Mouse (Mus musculus): ENCODE measurements at regions not wholly inside any gene's neighbourhood (a gene's known extent, or its start where the extent isn't known, plus 50 kb on each side); places are given as distances from the start of the nearest gene placed in this dataset.
A peak's percentile ranks its signal among the peaks of the same experiment; 100 is the strongest.

- H3K36me3 ChIP-seq (ENCODE audit: control insufficient read depth, insufficient read depth, low read length): no peaks in the 10 kb centered on the region
- no peaks in the 10 kb centered on the region for H3K27me3 ChIP-seq (ENCODE audit: control insufficient read depth, insufficient read depth, low read length)
- H3K27ac ChIP-seq (replicated peaks; ENCODE audit: insufficient read depth, low read depth, low read length): no peak overlapping the region
- H3K4me3 ChIP-seq (ENCODE audit: insufficient read depth, low read depth, low read length): no peak overlapping the region
- WGBS: 79% methylated on average over 4 of the region's 4 CpGs
- no peaks in the 10 kb centered on the region for H3K79me2 ChIP-seq (ENCODE audit: control insufficient read depth, insufficient read depth, low read length)
- no peak for DNase-seq (ENCODE audit: extremely low read depth, low read depth, low spot score)
- TF ChIP-seq POLR2A (IDR thresholded peaks at IDR 0.05; ENCODE audit: extremely low read depth, insufficient read depth, low read length) (no peak), CTCF (IDR thresholded peaks at IDR 0.05; ENCODE audit: low read depth, low read length) (no peak)
- no peaks in the 10 kb centered on the region for H3K4me1 ChIP-seq (ENCODE audit: control insufficient read depth, insufficient read depth, low read length)
- no peak overlapping the region for H3K9ac ChIP-seq (ENCODE audit: low read depth, low read length)
Measured at GRCm38 (mm10) chr4:152690766-152691165, 213.1 kb upstream of the Kcnab2 start.

DNA sequence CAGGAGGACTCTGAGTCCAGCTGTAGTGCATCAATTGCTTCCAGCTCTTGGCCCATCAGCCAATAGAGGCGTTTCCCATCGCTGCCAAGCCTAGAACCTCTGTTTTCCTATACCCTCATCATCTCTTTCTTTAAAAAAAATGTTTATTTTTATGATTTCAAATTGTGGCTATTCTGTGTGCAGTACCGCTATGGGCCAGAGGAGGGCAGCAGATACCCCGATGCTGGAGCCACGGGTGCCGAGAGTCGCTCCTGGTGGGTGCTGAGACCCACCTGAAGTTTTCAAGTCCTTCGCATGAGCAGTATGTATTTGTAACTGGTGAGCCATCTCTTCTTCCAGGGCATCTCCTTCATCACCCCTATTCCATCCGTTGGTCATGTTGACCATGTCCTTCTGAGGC is 212.2 kb upstream of the Kcnab2 start:
- H3K79me2 ChIP-seq (ENCODE audit: control insufficient read depth, insufficient read depth, low read length): no peaks in the 10 kb centered on the region
- no peaks in the 10 kb centered on the region for H3K4me1 ChIP-seq (ENCODE audit: control insufficient read depth, insufficient read depth, low read length)
- no peaks in the 10 kb centered on the region for H3K27me3 ChIP-seq (ENCODE audit: control insufficient read depth, insufficient read depth, low read length)
- no peaks in the 10 kb centered on the region for H3K36me3 ChIP-seq (ENCODE audit: control insufficient read depth, insufficient read depth, low read length)
- TF ChIP-seq CTCF (IDR thresholded peaks at IDR 0.05; ENCODE audit: low read depth, low read length) (peak; percentile 28; the same call in 1 of the 2 replicates), POLR2A (IDR thresholded peaks at IDR 0.05; ENCODE audit: extremely low read depth, insufficient read depth, low read length) (no peak)
- no peak overlapping the region for H3K27ac ChIP-seq (replicated peaks; ENCODE audit: insufficient read depth, low read depth, low read length)
- WGBS: 75% methylated on average over 9 of the region's 9 CpGs
- H3K9ac ChIP-seq (ENCODE audit: low read depth, low read length): no peak overlapping the region
- no peak overlapping the region for H3K4me3 ChIP-seq (ENCODE audit: insufficient read depth, low read depth, low read length)
- DNase-seq (ENCODE audit: extremely low read depth, low read depth, low spot score): no peak

GRCm38 (mm10) chr4:152686509-152687081 is 208.9 kb upstream of the Kcnab2 start:
- WGBS: 67% methylated on average over 12 of the region's 12 CpGs
- Histone ChIP-seq H3K27ac (replicated peaks; ENCODE audit: insufficient read depth, low read depth, low read length) (no peak overlapping the region), H3K4me1 (ENCODE audit: control insufficient read depth, insufficient read depth, low read length) (no peaks in the 10 kb centered on the region), H3K79me2 (ENCODE audit: control insufficient read depth, insufficient read depth, low read length) (no peaks in the 10 kb centered on the region), H3K36me3 (ENCODE audit: control insufficient read depth, insufficient read depth, low read length) (no peaks in the 10 kb centered on the region), H3K9ac (ENCODE audit: low read depth, low read length) (no peak overlapping the region), H3K27me3 (ENCODE audit: control insufficient read depth, insufficient read depth, low read length) (no peaks in the 10 kb centered on the region), H3K4me3 (ENCODE audit: insufficient read depth, low read depth, low read length) (no peak overlapping the region)
- no peak for DNase-seq (ENCODE audit: extremely low read depth, low read depth, low spot score)
- TF ChIP-seq CTCF (IDR thresholded peaks at IDR 0.05; ENCODE audit: low read depth, low read length) (no peak), POLR2A (IDR thresholded peaks at IDR 0.05; ENCODE audit: extremely low read depth, insufficient read depth, low read length) (no peak)

DNA sequence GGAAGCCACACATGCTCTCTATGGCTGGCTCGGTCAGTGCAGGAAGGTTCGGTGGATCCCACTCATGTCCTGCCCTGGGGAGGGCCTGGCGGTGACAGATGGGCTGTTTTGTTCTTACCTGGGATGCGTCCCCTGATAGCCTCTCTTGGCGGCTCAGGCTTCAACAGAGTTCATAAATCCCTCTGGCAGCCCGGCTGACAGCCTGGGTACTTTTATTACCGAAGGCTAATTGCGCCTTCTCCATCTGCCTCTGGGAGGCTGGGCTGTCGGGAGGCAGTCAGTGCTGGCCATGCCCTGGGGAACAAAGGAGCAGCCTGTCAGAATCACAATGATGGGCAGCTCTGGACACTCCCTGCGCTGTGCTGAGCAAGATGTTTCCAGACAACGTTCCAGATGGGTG is 196.5 kb upstream of the Kcnab2 start:
- Histone ChIP-seq H3K79me2 (ENCODE audit: control insufficient read depth, insufficient read depth, low read length) (no peaks in the 10 kb centered on the region), H3K36me3 (ENCODE audit: control insufficient read depth, insufficient read depth, low read length) (no peaks in the 10 kb centered on the region), H3K27ac (replicated peaks; ENCODE audit: insufficient read depth, low read depth, low read length) (no peak overlapping the region), H3K27me3 (ENCODE audit: control insufficient read depth, insufficient read depth, low read length) (no peaks in the 10 kb centered on the region), H3K9ac (ENCODE audit: low read depth, low read length) (no peak overlapping the region), H3K4me3 (ENCODE audit: insufficient read depth, low read depth, low read length) (no peak overlapping the region), H3K4me1 (ENCODE audit: control insufficient read depth, insufficient read depth, low read length) (no peaks in the 10 kb centered on the region)
- no peak for DNase-seq (ENCODE audit: extremely low read depth, low read depth, low spot score)
- TF ChIP-seq CTCF (IDR thresholded peaks at IDR 0.05; ENCODE audit: low read depth, low read length): no peak
- TF ChIP-seq POLR2A (IDR thresholded peaks at IDR 0.05; ENCODE audit: extremely low read depth, insufficient read depth, low read length): no peak
- 75% methylated on average over 11 of the region's 11 CpGs for WGBS

DNA sequence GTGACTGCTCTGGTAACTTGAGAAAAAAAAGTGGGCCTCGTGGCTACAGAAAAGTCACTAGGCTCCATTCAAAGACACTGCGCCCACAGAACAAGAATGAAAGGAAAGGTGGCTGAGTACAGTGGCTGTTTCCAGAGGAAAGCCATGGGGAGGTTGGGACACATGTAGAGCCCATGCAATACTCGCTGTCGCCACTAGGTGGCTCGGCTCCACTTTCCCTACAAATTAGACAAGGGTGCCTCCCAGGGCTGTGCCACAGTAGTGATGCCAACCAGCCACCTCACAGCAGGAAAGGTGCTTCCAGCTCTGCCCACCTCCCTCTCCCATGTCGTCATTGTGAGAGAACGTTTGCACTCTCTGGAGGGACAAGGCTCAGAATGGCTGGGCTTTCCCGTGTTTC is 185.8 kb upstream of the Kcnab2 start:
- no peaks in the 10 kb centered on the region for H3K27me3 ChIP-seq (ENCODE audit: control insufficient read depth, insufficient read depth, low read length)
- H3K79me2 ChIP-seq (ENCODE audit: control insufficient read depth, insufficient read depth, low read length): no peaks in the 10 kb centered on the region
- WGBS: 38% methylated on average over 8 of the region's 8 CpGs
- H3K27ac ChIP-seq (replicated peaks; ENCODE audit: insufficient read depth, low read depth, low read length): no peak overlapping the region
- no peak overlapping the region for H3K4me3 ChIP-seq (ENCODE audit: insufficient read depth, low read depth, low read length)
- no peak for DNase-seq (ENCODE audit: extremely low read depth, low read depth, low spot score)
- H3K4me1 ChIP-seq (ENCODE audit: control insufficient read depth, insufficient read depth, low read length): no peaks in the 10 kb centered on the region
- no peak for TF ChIP-seq POLR2A (IDR thresholded peaks at IDR 0.05; ENCODE audit: extremely low read depth, insufficient read depth, low read length)
- TF ChIP-seq CTCF (IDR thresholded peaks at IDR 0.05; ENCODE audit: low read depth, low read length): peak; percentile 70
- no peaks in the 10 kb centered on the region for H3K36me3 ChIP-seq (ENCODE audit: control insufficient read depth, insufficient read depth, low read length)
- no peak overlapping the region for H3K9ac ChIP-seq (ENCODE audit: low read depth, low read length)

DNA sequence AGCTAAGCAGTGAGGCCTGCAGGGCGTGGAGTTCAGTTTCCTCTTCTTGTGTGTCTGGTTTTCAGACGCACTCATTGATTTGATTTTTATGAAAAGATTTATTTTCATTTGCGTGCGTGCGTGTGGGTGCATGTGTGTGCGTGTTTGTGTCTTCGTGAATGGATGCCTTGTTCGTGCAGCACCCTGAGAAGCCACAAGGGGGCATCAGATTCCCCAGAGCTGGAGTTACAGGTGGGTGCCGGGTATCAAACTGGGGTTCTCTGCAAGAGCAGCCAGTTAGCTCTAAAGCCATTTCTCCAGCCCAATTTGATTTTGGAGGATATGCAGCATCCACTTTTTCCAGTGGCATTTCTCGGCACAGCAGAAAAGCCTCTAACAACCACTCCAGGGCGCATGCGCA is 185.4 kb upstream of the Kcnab2 start:
- TF ChIP-seq POLR2A (IDR thresholded peaks at IDR 0.05; ENCODE audit: extremely low read depth, insufficient read depth, low read length) (no peak), CTCF (IDR thresholded peaks at IDR 0.05; ENCODE audit: low read depth, low read length) (peak; percentile 14; the same call in 1 of the 2 replicates)
- DNase-seq (ENCODE audit: extremely low read depth, low read depth, low spot score): no peak
- H3K4me1 ChIP-seq (ENCODE audit: control insufficient read depth, insufficient read depth, low read length): no peaks in the 10 kb centered on the region
- no peaks in the 10 kb centered on the region for H3K27me3 ChIP-seq (ENCODE audit: control insufficient read depth, insufficient read depth, low read length)
- WGBS: 93% methylated on average over 12 of the region's 12 CpGs
- H3K9ac ChIP-seq (ENCODE audit: low read depth, low read length): no peak overlapping the region
- no peak overlapping the region for H3K27ac ChIP-seq (replicated peaks; ENCODE audit: insufficient read depth, low read depth, low read length)
- no peaks in the 10 kb centered on the region for H3K36me3 ChIP-seq (ENCODE audit: control insufficient read depth, insufficient read depth, low read length)
- no peaks in the 10 kb centered on the region for H3K79me2 ChIP-seq (ENCODE audit: control insufficient read depth, insufficient read depth, low read length)
- H3K4me3 ChIP-seq (ENCODE audit: insufficient read depth, low read depth, low read length): no peak overlapping the region

All from liver, adult 2 months (tissue).